Mouse (Mus musculus) central nervous system, embryonic 18 days (tissue): ENCODE measurements around the gene Hcrtr2. TPM values are rescaled to one million over a fixed set of nuclear protein-coding genes. Genes with fewer than 3 reads are reported as not detected.

ENCODE experiments used
- polyA plus RNA-seq: library from polyadenylated mRNA; depleted of rRNA; stranded (reverse); fragments of >200 nt; gene quantifications from 2 replicates; pipeline ENCODE4 v1.2.3, GENCODE M21; 2012; rRNA removed

The Hcrtr2 gene
- polyA plus RNA-seq: 3.5 and 3.7 TPM in 2 replicates

DNA sequence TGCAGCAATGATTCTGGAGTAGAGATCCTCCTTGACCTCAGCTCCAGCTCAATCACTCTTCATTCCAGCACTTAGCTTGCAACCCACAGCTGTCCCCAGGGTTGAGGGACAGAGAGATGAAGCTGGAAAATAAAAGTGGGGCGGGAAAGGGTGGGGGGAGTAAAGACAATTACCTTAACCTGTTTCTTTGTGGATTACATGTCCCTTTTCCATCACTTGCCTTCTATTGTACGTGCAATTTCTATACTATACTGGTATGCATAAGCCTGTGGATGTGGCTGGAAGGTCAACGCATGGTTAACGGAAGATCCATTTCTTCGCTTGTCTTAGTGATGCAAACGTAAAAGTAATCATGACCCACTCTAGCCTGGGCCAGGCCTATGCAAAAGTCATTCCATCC, at the start of gene Hcrtr2:
Hcrtr2 (minus strand) TSS at position 101 of the 400 bp plus-strand sequence.

DNA sequence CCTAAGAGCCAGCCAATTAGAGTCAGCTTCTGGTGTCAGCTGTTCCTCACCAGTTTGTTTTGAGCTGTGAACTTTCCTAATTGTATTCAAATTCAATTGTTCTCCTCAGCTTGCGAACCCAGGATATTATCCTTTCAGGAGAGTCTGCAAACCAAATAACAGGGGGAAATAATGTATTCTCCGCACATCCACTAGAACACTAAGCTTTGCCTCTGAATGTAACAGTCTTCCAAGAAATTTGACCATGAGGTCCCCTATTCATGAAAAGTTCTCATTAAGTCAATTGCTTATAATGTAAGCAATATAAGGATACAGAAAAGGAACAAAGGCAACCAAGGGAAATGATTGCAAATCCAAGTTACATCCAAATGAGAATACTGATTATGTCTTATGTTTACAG, 110.1 kb downstream of the Hcrtr2 start, which contains the start of gene Gfral:
Gfral (minus strand) TSS at position 101 of the 400 bp plus-strand sequence.

Other genes starting within 250 kb of the Hcrtr2 start
- gene Gfral, start 110.2 kb downstream of the Hcrtr2 start, polyA plus RNA-seq: not detected in 2 replicates
- gene Fam83b, start 243.3 kb upstream of the Hcrtr2 start, polyA plus RNA-seq: 0.04 and 0.05 TPM in 2 replicates